Mouse (Mus musculus): ENCODE measurements at regions not wholly inside any gene's neighbourhood (a gene's known extent, or its start where the extent isn't known, plus 50 kb on each side); places are given as distances from the start of the nearest gene placed in this dataset.

GRCm38 (mm10) chr3:53992993-53993392 lies 129.4 kb upstream of the Ufm1 start:
- no peak overlapping the region for H3K4me3 ChIP-seq (ENCODE audit: insufficient read depth, poor library complexity, severe bottlenecking)
- TF ChIP-seq CTCF (IDR thresholded peaks at IDR 0.05; ENCODE audit: control insufficient read depth, insufficient read depth, insufficient read length) (no peak), MYOD1 (IDR thresholded peaks at IDR 0.05; ENCODE audit: control insufficient read depth, insufficient read length, low read depth) (no peak), FOSL1 (IDR thresholded peaks at IDR 0.05; ENCODE audit: insufficient read depth, low read length, poor library complexity, severe bottlenecking) (no peak)
- H3K79me3 ChIP-seq (ENCODE audit: low read depth): no peaks in the 10 kb centered on the region
- no peaks in the 10 kb centered on the region for H3K27me3 ChIP-seq (ENCODE audit: control insufficient read depth, insufficient read depth, insufficient read length)
- H3ac ChIP-seq (ENCODE audit: control insufficient read depth, insufficient read length, low read depth): no peak overlapping the region
- no peaks in the 10 kb centered on the region for H3K36me3 ChIP-seq (ENCODE audit: control insufficient read depth, insufficient read depth)
- H3K79me2 ChIP-seq (ENCODE audit: control insufficient read depth, insufficient read depth): no peaks in the 10 kb centered on the region

GRCm38 (mm10) chr3:53988796-53989195 lies 125.2 kb upstream of the Ufm1 start:
- Histone ChIP-seq H3K36me3 (ENCODE audit: control insufficient read depth, insufficient read depth) (no peaks in the 10 kb centered on the region), H3K79me2 (ENCODE audit: control insufficient read depth, insufficient read depth) (no peaks in the 10 kb centered on the region), H3ac (ENCODE audit: control insufficient read depth, insufficient read length, low read depth) (no peak overlapping the region), H3K4me3 (ENCODE audit: insufficient read depth, poor library complexity, severe bottlenecking) (no peak overlapping the region), H3K27me3 (ENCODE audit: control insufficient read depth, insufficient read depth, insufficient read length) (no peaks in the 10 kb centered on the region), H3K79me3 (ENCODE audit: low read depth) (no peaks in the 10 kb centered on the region)
- TF ChIP-seq MYOG (IDR thresholded peaks at IDR 0.05; ENCODE audit: control insufficient read depth, extremely low read depth, insufficient read length): no peak

GRCm38 (mm10) chr3:53988256-53988655 lies 124.6 kb upstream of the Ufm1 start:
- H3ac ChIP-seq (ENCODE audit: control insufficient read depth, insufficient read length, low read depth): no peak overlapping the region
- TF ChIP-seq CEBPB (IDR thresholded peaks at IDR 0.05; ENCODE audit: low read depth) (no peak), MYOG (IDR thresholded peaks at IDR 0.05; ENCODE audit: control insufficient read depth, extremely low read depth, insufficient read length) (no peak), CTCF (IDR thresholded peaks at IDR 0.05; ENCODE audit: control insufficient read depth, insufficient read depth, insufficient read length) (no peak), MAX (IDR thresholded peaks at IDR 0.05) (no peak), USF1 (IDR thresholded peaks at IDR 0.05; ENCODE audit: low read depth) (no peak), FOSL1 (IDR thresholded peaks at IDR 0.05; ENCODE audit: insufficient read depth, low read length, poor library complexity, severe bottlenecking) (no peak), MYOD1 (IDR thresholded peaks at IDR 0.05; ENCODE audit: control insufficient read depth, insufficient read length, low read depth) (no peak)
- H3K79me3 ChIP-seq (ENCODE audit: low read depth): no peaks in the 10 kb centered on the region
- H3K4me3 ChIP-seq (ENCODE audit: insufficient read depth, poor library complexity, severe bottlenecking): no peak overlapping the region
- H3K27me3 ChIP-seq (ENCODE audit: control insufficient read depth, insufficient read depth, insufficient read length): no peaks in the 10 kb centered on the region
- no peaks in the 10 kb centered on the region for H3K79me2 ChIP-seq (ENCODE audit: control insufficient read depth, insufficient read depth)
- no peaks in the 10 kb centered on the region for H3K36me3 ChIP-seq (ENCODE audit: control insufficient read depth, insufficient read depth)

- Histone ChIP-seq H3K4me3 (ENCODE audit: insufficient read depth, poor library complexity, severe bottlenecking) (no peak overlapping the region), H3ac (ENCODE audit: control insufficient read depth, insufficient read length, low read depth) (no peak overlapping the region), H3K79me3 (ENCODE audit: low read depth) (no peaks in the 10 kb centered on the region), H3K36me3 (ENCODE audit: control insufficient read depth, insufficient read depth) (no peaks in the 10 kb centered on the region), H3K27me3 (ENCODE audit: control insufficient read depth, insufficient read depth, insufficient read length) (no peaks in the 10 kb centered on the region), H3K79me2 (ENCODE audit: control insufficient read depth, insufficient read depth) (no peaks in the 10 kb centered on the region)
- TF ChIP-seq MYOD1 (IDR thresholded peaks at IDR 0.05; ENCODE audit: control insufficient read depth, insufficient read length, low read depth) (peak; percentile 90), CTCF (IDR thresholded peaks at IDR 0.05; ENCODE audit: control insufficient read depth, insufficient read depth, insufficient read length) (no peak), FOSL1 (IDR thresholded peaks at IDR 0.05; ENCODE audit: insufficient read depth, low read length, poor library complexity, severe bottlenecking) (peak; percentile 40), USF1 (IDR thresholded peaks at IDR 0.05; ENCODE audit: low read depth) (no peak)
Observed at GRCm38 (mm10) chr3:53987316-53987715, 123.7 kb upstream of the Ufm1 start.

GRCm38 (mm10) chr3:53984743-53985550 lies 121.3 kb upstream of the Ufm1 start:
- Histone ChIP-seq H3K36me3 (ENCODE audit: control insufficient read depth, insufficient read depth) (no peaks in the 10 kb centered on the region), H3K79me3 (ENCODE audit: low read depth) (no peaks in the 10 kb centered on the region), H3K79me2 (ENCODE audit: control insufficient read depth, insufficient read depth) (no peaks in the 10 kb centered on the region), H3K27me3 (ENCODE audit: control insufficient read depth, insufficient read depth, insufficient read length) (no peaks in the 10 kb centered on the region), H3ac (ENCODE audit: control insufficient read depth, insufficient read length, low read depth) (no peak overlapping the region), H3K4me3 (ENCODE audit: insufficient read depth, poor library complexity, severe bottlenecking) (no peak overlapping the region)
- no peak for TF ChIP-seq FOSL1 (IDR thresholded peaks at IDR 0.05; ENCODE audit: insufficient read depth, low read length, poor library complexity, severe bottlenecking)
- TF ChIP-seq MYOG (IDR thresholded peaks at IDR 0.05; ENCODE audit: control insufficient read depth, extremely low read depth, insufficient read length): no peak
- TF ChIP-seq MYOD1 (IDR thresholded peaks at IDR 0.05; ENCODE audit: control insufficient read depth, insufficient read length, low read depth): no peak
- no peak for TF ChIP-seq CTCF (IDR thresholded peaks at IDR 0.05; ENCODE audit: control insufficient read depth, insufficient read depth, insufficient read length)
- TF ChIP-seq USF1 (IDR thresholded peaks at IDR 0.05; ENCODE audit: low read depth): no peak
- TF ChIP-seq CEBPB (IDR thresholded peaks at IDR 0.05; ENCODE audit: low read depth): no peak
- TF ChIP-seq MAX (IDR thresholded peaks at IDR 0.05): no peak

GRCm38 (mm10) chr3:53982311-53982710 lies 118.7 kb upstream of the Ufm1 start:
- Histone ChIP-seq H3K79me2 (ENCODE audit: control insufficient read depth, insufficient read depth) (no peaks in the 10 kb centered on the region), H3K36me3 (ENCODE audit: control insufficient read depth, insufficient read depth) (no peaks in the 10 kb centered on the region), H3ac (ENCODE audit: control insufficient read depth, insufficient read length, low read depth) (no peak overlapping the region), H3K27me3 (ENCODE audit: control insufficient read depth, insufficient read depth, insufficient read length) (no peaks in the 10 kb centered on the region), H3K4me3 (ENCODE audit: insufficient read depth, poor library complexity, severe bottlenecking) (no peak overlapping the region), H3K79me3 (ENCODE audit: low read depth) (no peaks in the 10 kb centered on the region)
- no peak for TF ChIP-seq MYOG (IDR thresholded peaks at IDR 0.05; ENCODE audit: control insufficient read depth, extremely low read depth, insufficient read length)
- TF ChIP-seq CTCF (IDR thresholded peaks at IDR 0.05; ENCODE audit: control insufficient read depth, insufficient read depth, insufficient read length): no peak
- TF ChIP-seq MAX (IDR thresholded peaks at IDR 0.05): no peak
- TF ChIP-seq FOSL1 (IDR thresholded peaks at IDR 0.05; ENCODE audit: insufficient read depth, low read length, poor library complexity, severe bottlenecking): no peak
- TF ChIP-seq USF1 (IDR thresholded peaks at IDR 0.05; ENCODE audit: low read depth): no peak
- TF ChIP-seq MYOD1 (IDR thresholded peaks at IDR 0.05; ENCODE audit: control insufficient read depth, insufficient read length, low read depth): no peak
- no peak for TF ChIP-seq CEBPB (IDR thresholded peaks at IDR 0.05; ENCODE audit: low read depth)
